In genomic region chr14:76725844-76726243, GRCm38 (mm10) we compare ENCODE assay signal across 16 mouse cellular contexts.
A peak's percentile ranks its signal among the peaks of the same experiment; 100 is the strongest.
DNase-seq lines count a peak whose midpoint lies in the region; ATAC-seq and TF ChIP-seq lines count a peak whose summit lies in the region.
"Had no signal": no experiment of that assay in that cellular context is flagged by ENCODE, and none has a peak within 500 bp of the region (broad histone marks: within the 10 kb centered on the region; RNA-seq: fewer than 3 reads in every experiment).

No protein-coding gene starts in this region.

- H3K9me3 ChIP-seq in liver, postnatal 0 days (ENCODE audit: low read length), result no peaks in the 10 kb centered on the region
- no peaks in the 10 kb centered on the region for H3K9me3 ChIP-seq in liver, embryonic 12.5 days (replicated peaks)
- H3K9me3 ChIP-seq: embryonic facial prominence, embryonic 10.5 days; embryonic facial prominence, embryonic 12.5 days; forebrain, embryonic 13.5 days; forebrain, embryonic 15.5 days had no signal

- intact Hi-C loops in heart, postnatal 25 days (cut with DNase I), result no loop called here
- intact Hi-C loops in left cerebral cortex, adult 2 months (cut with DNase I), result no loop called here

- peak; percentile 91 for DNase-seq in heart, adult 11 months
- DNase-seq in heart, postnatal 25 days (ENCODE audit: low spot score), result no peak
- DNase-seq in left cerebral cortex, adult 2 months (ENCODE audit: extremely low spot score in 1 of 2, low spot score in 2 of 2), result no peak
- DNase-seq in left cerebral cortex, adult 9 months (ENCODE audit: low spot score in 2 of 2), result no peak
- DNase-seq in liver, postnatal 0 days, result no peak
- DNase-seq in retina, postnatal 1 day, result no peak
- DNase-seq: adrenal gland, postnatal 10 days; adrenal gland, postnatal 25 days; cerebellum, adult 11-12 months; cerebellum, adult 9-10 months had no signal

- H3K27ac ChIP-seq in left cerebral cortex, adult 2 months, result peak overlapping the region; percentile 6; the same call in 1 of the 2 replicates
- no peak overlapping the region for H3K27ac ChIP-seq in liver, postnatal 0 days (ENCODE audit: low read depth)
- no peak overlapping the region for H3K27ac ChIP-seq in liver, embryonic 12.5 days
- H3K27ac ChIP-seq in brown adipose tissue, adult 24 weeks (replicated peaks; ENCODE audit: low read depth, low read length), result peak overlapping the region; percentile 29; the same call in 1 of the 2 replicates
- H3K27ac ChIP-seq: embryonic facial prominence, embryonic 10.5 days; embryonic facial prominence, embryonic 12.5 days; forebrain, embryonic 13.5 days; forebrain, embryonic 15.5 days had no signal

- no peak overlapping the region for H3K4me3 ChIP-seq in left cerebral cortex, adult 2 months
- no peak overlapping the region for H3K4me3 ChIP-seq in liver, postnatal 0 days (ENCODE audit: low read depth, low read length)
- H3K4me3 ChIP-seq in liver, embryonic 12.5 days, result no peak overlapping the region
- H3K4me3 ChIP-seq in brown adipose tissue, adult 24 weeks (ENCODE audit: insufficient read depth, low read depth, low read length), result no peak overlapping the region
- H3K4me3 ChIP-seq: embryonic facial prominence, embryonic 10.5 days; embryonic facial prominence, embryonic 12.5 days; forebrain, embryonic 13.5 days; forebrain, embryonic 15.5 days had no signal

- H3K36me3 ChIP-seq in liver, postnatal 0 days (replicated peaks; ENCODE audit: insufficient read depth, low read length), result no peaks in the 10 kb centered on the region
- no peaks in the 10 kb centered on the region for H3K36me3 ChIP-seq in liver, embryonic 12.5 days
- H3K36me3 ChIP-seq: embryonic facial prominence, embryonic 10.5 days; embryonic facial prominence, embryonic 12.5 days; forebrain, embryonic 15.5 days had no signal

- peak; percentile 71 for TF ChIP-seq EP300 in liver, postnatal 0 days (IDR thresholded peaks at IDR 0.05; ENCODE audit: low read depth)

- no peak overlapping the region for H3K9ac ChIP-seq in liver, postnatal 0 days (replicated peaks)
- H3K9ac ChIP-seq in liver, embryonic 12.5 days, result no peak overlapping the region
- H3K9ac ChIP-seq: embryonic facial prominence, embryonic 12.5 days; forebrain, embryonic 13.5 days; forebrain, embryonic 15.5 days had no signal

- 60% methylated on average over 2 of the region's 2 CpGs for whole genome bisulfite sequencing in liver, postnatal 0 days (ENCODE audit: insufficient replicate concordance)
- 45% methylated on average over 2 of the region's 2 CpGs for WGBS in liver, embryonic 12.5 days (ENCODE audit: insufficient replicate concordance)

- H3K4me2 ChIP-seq in liver, postnatal 0 days (ENCODE audit: low read depth, low read length), result no peak overlapping the region
- no peak overlapping the region for H3K4me2 ChIP-seq in liver, embryonic 12.5 days
- H3K4me2 ChIP-seq: embryonic facial prominence, embryonic 12.5 days; forebrain, embryonic 13.5 days; forebrain, embryonic 15.5 days had no signal

- no peaks in the 10 kb centered on the region for H3K4me1 ChIP-seq in liver, postnatal 0 days (ENCODE audit: insufficient read depth)
- peaks cover 5% of the 10 kb centered on the region; the same call in 1 of the 2 replicates for H3K4me1 ChIP-seq in liver, embryonic 12.5 days
- peaks cover 8% of the 10 kb centered on the region; the same call in 1 of the 2 replicates for H3K4me1 ChIP-seq in brown adipose tissue, adult 24 weeks (ENCODE audit: control insufficient read depth, insufficient read depth, insufficient read length, low read length)
- H3K4me1 ChIP-seq: embryonic facial prominence, embryonic 12.5 days; forebrain, embryonic 13.5 days; forebrain, embryonic 15.5 days had no signal

- ATAC-seq in liver, postnatal 0 days, result peak; percentile 48; the same call in 1 of the 2 replicates
- ATAC-seq in liver, embryonic 12.5 days, result no peak
- ATAC-seq: forebrain, embryonic 13.5 days; forebrain, embryonic 15.5 days had no signal

- H3K27me3 ChIP-seq in liver, postnatal 0 days (ENCODE audit: insufficient read depth, low read length), result no peaks in the 10 kb centered on the region
- no peaks in the 10 kb centered on the region for H3K27me3 ChIP-seq in liver, embryonic 12.5 days (replicated peaks)
- H3K27me3 ChIP-seq: embryonic facial prominence, embryonic 12.5 days; forebrain, embryonic 13.5 days; forebrain, embryonic 15.5 days had no signal

- TF ChIP-seq CTCF in left cerebral cortex, adult 2 months (IDR thresholded peaks at IDR 0.05), result no peak
- TF ChIP-seq CTCF in liver, postnatal 0 days (IDR thresholded peaks at IDR 0.05; ENCODE audit: low read depth), result no peak

Comparison
In these comparisons a context has a peak if more than half of its experiments do, and no peak if none do; other contexts are left out.
1. H3K27ac ChIP-seq: peak in left cerebral cortex, adult 2 months (single experiment) and brown adipose tissue, adult 24 weeks (single experiment); none in liver, postnatal 0 days (single experiment) and liver, embryonic 12.5 days (single experiment).